Mouse (Mus musculus): Measurements from ENCODE around the gene Klf6. TPM values are rescaled to one million over a fixed set of nuclear protein-coding genes. Genes with fewer than 3 reads are reported as not detected.

Gene Klf6
- polyA plus RNA-seq, 1 experiment: 27.0 TPM

- DNase-seq (ENCODE audit: low read depth): no peak
- TF ChIP-seq POLR2A (IDR thresholded peaks at IDR 0.05; ENCODE audit: borderline replicate concordance, extremely low read depth, insufficient read depth, insufficient read length, poor library complexity, severe bottlenecking) (no peak), CTCF (IDR thresholded peaks at IDR 0.05; ENCODE audit: borderline replicate concordance, extremely low read depth, insufficient read depth, insufficient read length) (no peak)
Observed at GRCm38 (mm10) chr13:5878748-5879147, 17.5 kb downstream of the Klf6 start.

- TF ChIP-seq POLR2A (IDR thresholded peaks at IDR 0.05; ENCODE audit: borderline replicate concordance, extremely low read depth, insufficient read depth, insufficient read length, poor library complexity, severe bottlenecking): no peak
- no peak for TF ChIP-seq CTCF (IDR thresholded peaks at IDR 0.05; ENCODE audit: borderline replicate concordance, extremely low read depth, insufficient read depth, insufficient read length)
- no peak for DNase-seq (ENCODE audit: low read depth)
Observed at GRCm38 (mm10) chr13:5886810-5887209, 25.5 kb downstream of the Klf6 start.

GRCm38 (mm10) chr13:5888164-5888563, 26.9 kb downstream of the Klf6 start:
- no peak for DNase-seq (ENCODE audit: low read depth)
- TF ChIP-seq POLR2A (IDR thresholded peaks at IDR 0.05; ENCODE audit: borderline replicate concordance, extremely low read depth, insufficient read depth, insufficient read length, poor library complexity, severe bottlenecking) (no peak), CTCF (IDR thresholded peaks at IDR 0.05; ENCODE audit: borderline replicate concordance, extremely low read depth, insufficient read depth, insufficient read length) (no peak)

GRCm38 (mm10) chr13:5888731-5889130, 27.4 kb downstream of the Klf6 start:
- no peak for DNase-seq (ENCODE audit: low read depth)
- no peak for TF ChIP-seq CTCF (IDR thresholded peaks at IDR 0.05; ENCODE audit: borderline replicate concordance, extremely low read depth, insufficient read depth, insufficient read length)
- no peak for TF ChIP-seq POLR2A (IDR thresholded peaks at IDR 0.05; ENCODE audit: borderline replicate concordance, extremely low read depth, insufficient read depth, insufficient read length, poor library complexity, severe bottlenecking)

GRCm38 (mm10) chr13:5890035-5890434, 28.8 kb downstream of the Klf6 start:
- DNase-seq (ENCODE audit: low read depth): no peak
- TF ChIP-seq CTCF (IDR thresholded peaks at IDR 0.05; ENCODE audit: borderline replicate concordance, extremely low read depth, insufficient read depth, insufficient read length) (no peak), POLR2A (IDR thresholded peaks at IDR 0.05; ENCODE audit: borderline replicate concordance, extremely low read depth, insufficient read depth, insufficient read length, poor library complexity, severe bottlenecking) (no peak)

- TF ChIP-seq CTCF (IDR thresholded peaks at IDR 0.05; ENCODE audit: borderline replicate concordance, extremely low read depth, insufficient read depth, insufficient read length) (no peak), POLR2A (IDR thresholded peaks at IDR 0.05; ENCODE audit: borderline replicate concordance, extremely low read depth, insufficient read depth, insufficient read length, poor library complexity, severe bottlenecking) (no peak)
- no peak for DNase-seq (ENCODE audit: low read depth)
Observed at GRCm38 (mm10) chr13:5892684-5893447, 31.6 kb downstream of the Klf6 start.

- no peak for TF ChIP-seq CTCF (IDR thresholded peaks at IDR 0.05; ENCODE audit: borderline replicate concordance, extremely low read depth, insufficient read depth, insufficient read length)
- TF ChIP-seq POLR2A (IDR thresholded peaks at IDR 0.05; ENCODE audit: borderline replicate concordance, extremely low read depth, insufficient read depth, insufficient read length, poor library complexity, severe bottlenecking): no peak
- no peak for DNase-seq (ENCODE audit: low read depth)
Observed at GRCm38 (mm10) chr13:5894910-5895309, 33.6 kb downstream of the Klf6 start.

- no peak for DNase-seq (ENCODE audit: low read depth)
- TF ChIP-seq POLR2A (IDR thresholded peaks at IDR 0.05; ENCODE audit: borderline replicate concordance, extremely low read depth, insufficient read depth, insufficient read length, poor library complexity, severe bottlenecking): no peak
- no peak for TF ChIP-seq CTCF (IDR thresholded peaks at IDR 0.05; ENCODE audit: borderline replicate concordance, extremely low read depth, insufficient read depth, insufficient read length)
Observed at GRCm38 (mm10) chr13:5895851-5896250, 34.6 kb downstream of the Klf6 start.

GRCm38 (mm10) chr13:5897176-5897959, 36.1 kb downstream of the Klf6 start:
- TF ChIP-seq POLR2A (IDR thresholded peaks at IDR 0.05; ENCODE audit: borderline replicate concordance, extremely low read depth, insufficient read depth, insufficient read length, poor library complexity, severe bottlenecking) (no peak), CTCF (IDR thresholded peaks at IDR 0.05; ENCODE audit: borderline replicate concordance, extremely low read depth, insufficient read depth, insufficient read length) (no peak)
- no peak for DNase-seq (ENCODE audit: low read depth)

GRCm38 (mm10) chr13:5899021-5899420, 37.7 kb downstream of the Klf6 start:
- TF ChIP-seq POLR2A (IDR thresholded peaks at IDR 0.05; ENCODE audit: borderline replicate concordance, extremely low read depth, insufficient read depth, insufficient read length, poor library complexity, severe bottlenecking): no peak
- no peak for TF ChIP-seq CTCF (IDR thresholded peaks at IDR 0.05; ENCODE audit: borderline replicate concordance, extremely low read depth, insufficient read depth, insufficient read length)

GRCm38 (mm10) chr13:5899641-5900040, 38.4 kb downstream of the Klf6 start:
- no peak for DNase-seq (ENCODE audit: low read depth)
- TF ChIP-seq CTCF (IDR thresholded peaks at IDR 0.05; ENCODE audit: borderline replicate concordance, extremely low read depth, insufficient read depth, insufficient read length) (no peak), POLR2A (IDR thresholded peaks at IDR 0.05; ENCODE audit: borderline replicate concordance, extremely low read depth, insufficient read depth, insufficient read length, poor library complexity, severe bottlenecking) (no peak)

More at GRCm38 (mm10) chr13:5899021-5899420, 37.7 kb downstream of the Klf6 start:
- DNase-seq (ENCODE audit: low read depth): no peak

Data from brain, embryonic 14.5 days (tissue).